Mouse (Mus musculus): Measurements from ENCODE around the gene Gabbr2. TPM values are rescaled to one million over a fixed set of nuclear protein-coding genes. Genes with fewer than 3 reads are reported as not detected.

Gene Gabbr2
- polyA plus RNA-seq, 1 experiment from 2014 or later: 0.05 TPM

GRCm38 (mm10) chr4:46758340-46759041, 233.2 kb downstream of the Gabbr2 start:
- no peak overlapping the region for H3K27ac ChIP-seq (replicated peaks)
- H3K36me3 ChIP-seq: no peaks in the 10 kb centered on the region
- H3K9me3 ChIP-seq: no peaks in the 10 kb centered on the region
- 58% methylated on average over 7 of the region's 7 CpGs for WGBS
- H3K4me1 ChIP-seq: peaks cover 5% of the 10 kb centered on the region; the same call in 1 of the 2 replicates
- H3K9ac ChIP-seq: no peak overlapping the region
- peaks cover 18% of the 10 kb centered on the region for H3K27me3 ChIP-seq (replicated peaks)
- H3K4me3 ChIP-seq: no peak overlapping the region
- H3K4me2 ChIP-seq: no peak overlapping the region
- no peak for ATAC-seq (ENCODE audit: extremely low read depth, insufficient number of reproducible peaks, low FRiP score, low TSS enrichment)

GRCm38 (mm10) chr4:46754407-46755194, 237.1 kb downstream of the Gabbr2 start:
- Histone ChIP-seq H3K4me2 (no peak overlapping the region), H3K4me1 (peaks cover 5% of the 10 kb centered on the region; the same call in 1 of the 2 replicates), H3K27ac (replicated peaks) (no peak overlapping the region), H3K27me3 (replicated peaks) (peaks cover 15% of the 10 kb centered on the region), H3K4me3 (no peak overlapping the region), H3K9ac (no peak overlapping the region), H3K9me3 (no peaks in the 10 kb centered on the region), H3K36me3 (no peaks in the 10 kb centered on the region)
- no peak for ATAC-seq (ENCODE audit: extremely low read depth, insufficient number of reproducible peaks, low FRiP score, low TSS enrichment)
- WGBS: 27% methylated on average over 6 of the region's 6 CpGs

GRCm38 (mm10) chr4:46752306-46752705, 239.4 kb downstream of the Gabbr2 start:
- no peak overlapping the region for H3K4me2 ChIP-seq
- WGBS: 58% methylated on average over 4 of the region's 4 CpGs
- no peak for ATAC-seq (ENCODE audit: extremely low read depth, insufficient number of reproducible peaks, low FRiP score, low TSS enrichment)

GRCm38 (mm10) chr4:46749015-46749414, 242.7 kb downstream of the Gabbr2 start:
- H3K27me3 ChIP-seq (replicated peaks): peaks cover 24% of the 10 kb centered on the region; the same call in 1 of the 2 replicates
- no peak overlapping the region for H3K4me3 ChIP-seq
- 75% methylated on average over 8 of the region's 8 CpGs for WGBS
- no peak for ATAC-seq (ENCODE audit: extremely low read depth, insufficient number of reproducible peaks, low FRiP score, low TSS enrichment)
- no peaks in the 10 kb centered on the region for H3K36me3 ChIP-seq
- no peak overlapping the region for H3K9ac ChIP-seq
- H3K4me1 ChIP-seq: peaks cover 19% of the 10 kb centered on the region
- H3K4me2 ChIP-seq: no peak overlapping the region
- no peak overlapping the region for H3K27ac ChIP-seq (replicated peaks)
- H3K9me3 ChIP-seq: no peaks in the 10 kb centered on the region

More at GRCm38 (mm10) chr4:46752306-46752705, 239.4 kb downstream of the Gabbr2 start:
- no peaks in the 10 kb centered on the region for H3K36me3 ChIP-seq
- H3K9ac ChIP-seq: no peak overlapping the region
- no peak overlapping the region for H3K4me3 ChIP-seq
- H3K27ac ChIP-seq (replicated peaks): no peak overlapping the region
- H3K27me3 ChIP-seq (replicated peaks): peaks cover 15% of the 10 kb centered on the region; the same call in 1 of the 2 replicates
- peaks cover 5% of the 10 kb centered on the region; the same call in 1 of the 2 replicates for H3K4me1 ChIP-seq
- no peaks in the 10 kb centered on the region for H3K9me3 ChIP-seq

GRCm38 (mm10) chr4:46747007-46747746, 244.5 kb downstream of the Gabbr2 start:
- H3K9me3 ChIP-seq: no peaks in the 10 kb centered on the region
- H3K4me2 ChIP-seq: no peak overlapping the region
- H3K4me3 ChIP-seq: no peak overlapping the region
- no peak overlapping the region for H3K27ac ChIP-seq (replicated peaks)
- ATAC-seq (ENCODE audit: extremely low read depth, insufficient number of reproducible peaks, low FRiP score, low TSS enrichment): no peak
- H3K9ac ChIP-seq: no peak overlapping the region
- no peaks in the 10 kb centered on the region for H3K36me3 ChIP-seq
- H3K27me3 ChIP-seq (replicated peaks): peaks cover 17% of the 10 kb centered on the region; the same call in 1 of the 2 replicates
- WGBS: 41% methylated on average over 14 of the region's 14 CpGs
- peaks cover 23% of the 10 kb centered on the region for H3K4me1 ChIP-seq

- no peak for ATAC-seq (ENCODE audit: extremely low read depth, insufficient number of reproducible peaks, low FRiP score, low TSS enrichment)
- Histone ChIP-seq H3K4me2 (no peak overlapping the region), H3K9ac (no peak overlapping the region), H3K27ac (replicated peaks) (no peak overlapping the region), H3K36me3 (no peaks in the 10 kb centered on the region), H3K4me3 (no peak overlapping the region), H3K27me3 (replicated peaks) (peaks cover 27% of the 10 kb centered on the region; the same call in 1 of the 2 replicates), H3K9me3 (no peaks in the 10 kb centered on the region), H3K4me1 (peaks cover 23% of the 10 kb centered on the region)
- WGBS: 84% methylated on average over 8 of the region's 8 CpGs
Measured at GRCm38 (mm10) chr4:46745536-46745935, 246.1 kb downstream of the Gabbr2 start.

GRCm38 (mm10) chr4:46744583-46745155, 247.0 kb downstream of the Gabbr2 start:
- peaks cover 31% of the 10 kb centered on the region; the same call in 1 of the 2 replicates for H3K27me3 ChIP-seq (replicated peaks)
- no peaks in the 10 kb centered on the region for H3K36me3 ChIP-seq
- peaks cover 23% of the 10 kb centered on the region for H3K4me1 ChIP-seq
- ATAC-seq (ENCODE audit: extremely low read depth, insufficient number of reproducible peaks, low FRiP score, low TSS enrichment): no peak
- no peaks in the 10 kb centered on the region for H3K9me3 ChIP-seq
- 59% methylated on average over 7 of the region's 7 CpGs for WGBS
- H3K4me3 ChIP-seq: no peak overlapping the region
- H3K27ac ChIP-seq (replicated peaks): no peak overlapping the region
- H3K4me2 ChIP-seq: no peak overlapping the region
- H3K9ac ChIP-seq: no peak overlapping the region

- Histone ChIP-seq H3K9me3 (no peaks in the 10 kb centered on the region), H3K27ac (replicated peaks) (no peak overlapping the region), H3K36me3 (no peaks in the 10 kb centered on the region), H3K27me3 (replicated peaks) (peaks cover 40% of the 10 kb centered on the region), H3K4me2 (no peak overlapping the region), H3K4me3 (no peak overlapping the region), H3K4me1 (peaks cover 23% of the 10 kb centered on the region), H3K9ac (no peak overlapping the region)
- 29% methylated on average over 2 of the region's 2 CpGs for WGBS
- ATAC-seq (ENCODE audit: extremely low read depth, insufficient number of reproducible peaks, low FRiP score, low TSS enrichment): no peak
Measured at GRCm38 (mm10) chr4:46742601-46743000, 249.1 kb downstream of the Gabbr2 start.

GRCm38 (mm10) chr4:46736910-46737511, 254.7 kb downstream of the Gabbr2 start:
- Histone ChIP-seq H3K27me3 (replicated peaks) (peaks cover 50% of the 10 kb centered on the region), H3K36me3 (no peaks in the 10 kb centered on the region), H3K4me3 (no peak overlapping the region), H3K9ac (no peak overlapping the region), H3K9me3 (no peaks in the 10 kb centered on the region), H3K4me1 (peaks cover 4% of the 10 kb centered on the region; the same call in 1 of the 2 replicates), H3K27ac (replicated peaks) (no peak overlapping the region), H3K4me2 (no peak overlapping the region)
- no peak for ATAC-seq (ENCODE audit: extremely low read depth, insufficient number of reproducible peaks, low FRiP score, low TSS enrichment)
- WGBS: 29% methylated on average over 9 of the region's 9 CpGs

GRCm38 (mm10) chr4:46734906-46735305, 256.8 kb downstream of the Gabbr2 start:
- Histone ChIP-seq H3K9ac (no peak overlapping the region), H3K4me2 (no peak overlapping the region), H3K9me3 (no peaks in the 10 kb centered on the region), H3K36me3 (no peaks in the 10 kb centered on the region), H3K4me3 (no peak overlapping the region), H3K27ac (replicated peaks) (no peak overlapping the region), H3K4me1 (peaks cover 4% of the 10 kb centered on the region; the same call in 1 of the 2 replicates), H3K27me3 (replicated peaks) (peaks cover 38% of the 10 kb centered on the region)
- ATAC-seq (ENCODE audit: extremely low read depth, insufficient number of reproducible peaks, low FRiP score, low TSS enrichment): no peak
- WGBS: 57% methylated on average over 5 of the region's 5 CpGs
